Mouse (Mus musculus) cerebellum, postnatal 10 days (tissue): ENCODE measurements at regions not wholly inside any gene's neighbourhood (a gene's known extent, or its start where the extent isn't known, plus 50 kb on each side); places are given as distances from the start of the nearest gene placed in this dataset.
"Not testable (repeated sequence)": the region's sequence is repeated elsewhere in the genome, so short reads cannot be mapped to it uniquely, and the experiment has no call there.

Experiments used
- DNase-seq, 2 experiments: peaks; one replicate each; pipeline ENCODE4 v3.0.0; 2021; ENCODE audit warnings: mixed read lengths in 2 of 2

DNA sequence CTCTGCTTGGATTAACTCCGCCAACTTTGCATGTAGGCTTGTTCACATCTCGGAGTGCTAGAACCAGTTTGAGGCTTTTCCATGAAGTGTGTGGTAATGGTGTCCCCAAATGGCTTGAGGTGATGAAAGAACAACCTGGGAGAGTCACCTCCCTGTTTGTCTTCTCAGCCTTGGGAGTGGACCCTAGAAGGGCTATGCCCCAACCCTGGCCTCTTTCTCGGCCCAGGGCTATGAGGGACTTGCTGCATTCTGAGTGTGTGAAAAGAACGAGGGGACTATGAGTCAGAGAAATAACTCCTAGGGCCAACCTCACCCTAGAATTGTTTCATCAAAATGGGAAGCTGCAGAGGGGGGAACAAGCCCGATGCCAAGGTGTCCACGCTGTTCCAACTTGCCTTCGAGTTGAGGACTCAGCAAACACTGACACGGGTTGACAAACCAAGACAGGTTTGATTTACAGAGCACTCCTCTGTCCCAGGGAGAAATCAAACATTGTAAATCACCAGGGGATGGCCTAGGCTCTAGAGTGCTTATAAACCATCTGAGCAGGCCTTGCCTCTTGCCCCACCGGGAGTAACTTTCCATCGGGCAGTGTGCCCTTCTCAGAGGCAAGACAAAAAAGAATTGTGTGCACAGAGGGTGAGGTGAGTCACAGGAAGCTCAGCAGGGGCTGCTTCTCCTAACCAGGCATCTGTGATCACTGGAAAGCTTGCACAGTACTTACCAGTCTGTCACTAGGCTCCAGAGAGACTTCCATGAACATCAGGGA is 186.3 kb upstream of the Tmem45b start:
- DNase-seq, result no peak

DNA sequence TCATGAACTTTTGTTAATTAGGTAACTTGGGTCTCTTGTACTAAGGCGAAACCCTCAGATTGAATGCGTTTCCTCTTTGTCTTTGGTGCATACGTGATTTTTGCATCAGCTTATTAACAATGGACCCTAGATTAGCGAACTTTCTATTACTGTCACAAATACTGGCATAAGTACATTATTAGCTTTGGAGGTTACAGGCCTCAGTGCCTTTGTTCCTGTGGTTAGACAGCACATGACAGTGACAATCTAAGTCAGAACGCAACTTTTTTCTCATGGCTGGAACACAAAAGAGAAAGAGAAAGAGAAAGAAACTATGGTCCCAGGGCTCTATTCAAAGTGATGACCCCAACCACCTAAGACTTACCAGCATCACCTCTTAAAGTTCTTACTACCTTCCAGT is 184.8 kb upstream of the Tmem45b start:
- no peak for DNase-seq

DNA sequence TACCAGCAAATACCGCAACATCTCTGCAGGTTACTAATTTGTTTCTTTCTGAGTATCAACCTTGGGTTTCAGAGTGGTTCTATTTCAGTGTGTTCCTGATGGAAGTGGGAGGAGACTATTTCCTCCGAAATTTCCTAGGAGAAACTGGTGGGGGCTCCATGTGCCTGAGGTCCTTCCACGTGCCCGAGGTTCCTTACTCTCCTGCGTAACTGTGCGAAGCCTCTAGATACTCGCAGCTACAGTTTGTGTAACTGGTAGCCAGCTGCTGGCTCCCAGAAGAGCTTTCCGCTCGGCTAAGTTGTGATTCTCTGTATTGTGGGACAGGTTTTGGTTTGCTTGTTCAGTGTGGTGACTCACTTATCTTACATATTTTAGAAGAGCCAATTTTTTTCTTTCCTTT is 184.3 kb upstream of the Tmem45b start:
- DNase-seq, result no peak

DNA sequence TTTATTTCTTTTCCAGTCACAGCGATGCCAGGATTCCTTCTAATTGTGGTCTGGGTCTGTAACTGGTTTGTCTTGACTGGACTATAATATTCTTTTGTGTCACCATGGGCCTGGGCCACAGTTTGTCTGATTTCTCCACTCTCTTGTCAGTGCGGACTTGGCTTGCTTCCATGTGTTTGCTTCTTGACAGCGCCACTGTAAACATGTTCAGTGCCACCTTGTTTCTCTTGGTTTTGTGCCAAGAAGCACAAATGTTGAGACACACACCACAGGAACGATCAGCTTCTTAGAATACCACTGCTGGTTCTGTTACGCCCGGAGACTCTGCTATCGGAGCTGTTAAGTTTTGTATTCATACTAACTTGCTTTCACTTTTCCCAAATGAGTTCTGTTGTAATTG is 180.9 kb upstream of the Tmem45b start:
- DNase-seq, result peak; percentile 19 to 27

DNA sequence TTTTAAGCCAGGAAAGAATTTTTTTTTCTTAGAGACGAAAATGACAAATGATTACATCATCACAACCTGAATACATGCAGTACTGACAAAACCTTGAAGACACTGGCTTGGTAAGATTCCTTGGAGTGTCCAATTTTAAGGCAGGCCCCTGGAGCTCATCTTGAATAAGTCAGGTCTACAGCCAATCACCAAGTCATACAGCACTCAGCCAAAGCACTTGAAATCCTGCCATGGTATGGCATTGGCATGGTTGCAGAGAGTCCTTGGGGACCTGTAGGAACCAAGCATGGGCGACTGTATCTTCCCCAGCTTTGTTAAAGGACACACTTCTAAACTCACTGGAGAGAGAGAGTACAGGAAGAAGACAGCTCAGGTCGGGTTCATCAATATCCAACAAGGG is 179.8 kb upstream of the Tmem45b start:
- DNase-seq, result peak in 1 of 2 experiments; percentile 8

DNA sequence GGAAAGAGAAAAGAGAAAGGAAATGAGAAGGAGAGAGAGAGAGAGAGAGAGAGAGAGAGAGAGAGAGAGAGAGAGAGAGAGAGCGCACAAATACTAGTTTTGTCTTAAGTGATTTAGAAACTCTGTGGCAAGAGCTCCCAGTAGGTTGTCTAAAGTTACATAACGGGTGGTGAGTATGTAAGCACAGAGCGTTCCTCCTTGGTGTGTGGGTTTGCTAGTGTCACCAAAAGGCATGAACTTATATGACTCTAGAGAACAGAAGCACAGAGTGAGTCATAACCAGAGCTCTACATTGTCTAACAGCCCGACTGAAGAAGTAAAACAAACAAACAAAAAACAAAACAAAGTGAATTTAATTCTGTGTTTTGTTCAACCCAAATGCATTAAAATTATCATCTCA is 177.9 kb upstream of the Tmem45b start:
- DNase-seq, result no peak

DNA sequence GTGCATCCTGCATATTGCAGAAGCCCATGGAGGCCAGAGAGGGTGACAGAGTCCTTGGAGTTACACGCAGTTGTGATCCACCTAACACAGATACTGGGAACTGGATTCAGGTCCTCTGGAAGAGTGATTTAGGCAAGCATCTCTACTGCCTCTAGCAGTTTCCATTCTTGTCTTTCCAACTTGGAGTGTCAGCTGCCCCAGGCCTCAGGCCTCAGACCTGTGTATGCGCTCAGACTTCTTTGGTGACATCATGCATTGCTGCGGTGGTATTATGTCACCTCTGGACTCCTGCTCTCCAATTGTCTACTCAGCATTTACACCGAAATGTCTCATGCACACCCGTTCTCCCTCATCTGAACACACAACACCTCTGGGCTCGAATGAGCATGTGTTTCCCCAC is 164.0 kb upstream of the Tmem45b start:
- DNase-seq, result no peak

DNA sequence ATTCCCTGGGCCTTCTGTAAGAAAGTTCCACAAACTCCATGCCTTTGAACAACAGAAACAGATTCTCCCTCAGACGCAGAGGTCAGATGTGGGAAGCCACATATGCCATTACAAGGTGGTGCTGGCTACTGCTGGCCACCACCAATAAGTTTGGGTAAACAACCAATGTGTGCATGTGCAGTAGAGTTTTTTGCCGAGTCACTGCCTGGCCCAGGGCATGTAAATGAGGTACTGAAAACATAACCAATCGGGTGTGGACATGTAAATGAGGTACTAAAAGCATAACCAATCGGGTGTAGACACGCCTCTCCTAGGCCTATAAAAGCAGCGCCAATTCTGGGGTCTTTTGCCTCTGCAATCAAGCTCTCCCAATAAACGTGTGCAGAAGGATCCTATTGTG is 157.3 kb upstream of the Tmem45b start:
- DNase-seq, result not testable (repeated sequence)

DNA sequence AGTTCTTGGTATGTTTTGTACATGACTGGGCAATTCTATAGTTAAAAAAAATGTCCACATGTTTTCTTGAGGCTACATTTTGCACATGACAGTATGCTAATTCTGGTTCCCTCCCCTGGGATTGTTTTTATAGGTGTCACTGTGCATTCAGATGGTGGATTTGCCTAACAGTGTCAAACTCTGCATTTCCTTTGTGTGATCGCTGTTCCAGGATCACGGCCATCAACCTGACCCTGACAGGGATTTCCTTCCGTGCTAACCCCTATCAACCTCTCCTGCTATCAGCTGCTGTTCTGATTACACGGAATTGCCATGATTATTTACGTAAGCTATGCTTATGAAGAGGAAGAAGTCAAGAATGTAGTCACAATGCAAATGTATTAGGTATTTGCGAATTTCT is 155.1 kb upstream of the Tmem45b start:
- DNase-seq, result no peak

DNA sequence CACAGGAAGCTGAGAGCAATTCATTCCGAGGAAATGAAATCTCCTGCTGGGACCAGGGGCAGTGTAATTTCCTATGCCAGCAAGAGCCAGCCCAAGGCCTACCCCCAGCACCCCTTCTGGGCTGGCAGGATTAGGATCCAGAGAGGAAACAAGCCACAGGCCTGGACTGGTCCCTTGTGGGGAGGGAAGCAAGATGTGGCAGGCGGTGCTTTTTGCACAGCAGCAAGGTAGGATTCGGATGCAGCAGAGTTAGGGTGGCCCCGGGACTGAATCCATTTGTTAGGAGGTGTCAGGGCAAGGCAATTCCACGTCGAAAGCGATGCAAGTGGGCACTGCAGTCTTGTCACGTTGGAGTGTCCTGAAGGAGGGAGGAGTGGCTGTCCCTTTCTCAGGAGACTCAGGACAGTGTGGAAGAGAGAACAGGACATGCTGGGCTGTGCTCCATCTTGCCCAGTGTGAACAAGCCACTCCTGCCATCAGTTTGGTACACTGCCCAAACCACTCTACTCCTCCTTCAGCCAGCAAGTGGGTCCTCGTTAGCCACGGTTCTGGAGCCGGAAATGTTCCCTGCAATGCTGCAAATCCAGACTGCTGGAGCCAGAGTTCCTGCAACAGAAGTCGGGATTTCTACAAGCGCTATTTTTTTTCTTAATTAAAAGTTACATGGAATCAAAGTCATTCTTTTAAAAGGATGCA is 150.1 kb upstream of the Tmem45b start:
- DNase-seq, result peak; percentile 40 to 52

DNA sequence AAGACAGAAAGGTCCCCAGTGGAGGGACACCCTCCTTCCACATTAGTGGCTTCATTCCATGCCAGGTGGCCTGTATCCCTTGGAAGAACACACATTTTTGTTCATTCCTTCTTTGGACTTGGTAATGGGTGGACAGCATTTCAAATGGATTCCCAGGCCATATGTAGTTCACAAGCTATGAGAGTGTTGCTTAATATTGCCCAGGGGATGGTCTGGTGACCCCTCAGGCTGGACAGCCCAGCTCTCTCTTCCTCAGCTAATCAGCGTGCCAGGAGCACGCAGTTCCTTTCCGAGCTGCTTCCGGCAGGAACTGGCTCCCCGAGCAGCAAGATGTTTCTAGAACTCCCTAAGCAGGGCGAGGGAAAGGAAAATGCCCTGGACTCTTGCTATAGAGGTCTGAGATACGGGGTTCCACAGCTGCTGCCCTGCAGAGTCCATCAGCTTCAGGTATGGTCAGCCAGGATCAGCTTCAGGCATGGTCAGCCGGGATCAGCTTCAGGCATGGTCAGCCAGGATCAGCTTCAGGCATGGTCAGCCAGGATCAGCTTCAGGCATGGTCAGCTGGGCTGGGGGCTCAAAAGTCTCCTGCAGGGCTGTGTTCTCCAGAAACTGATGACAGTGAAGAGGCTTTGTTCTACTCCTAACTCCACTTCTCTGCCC is 146.9 kb upstream of the Tmem45b start:
- no peak for DNase-seq

DNA sequence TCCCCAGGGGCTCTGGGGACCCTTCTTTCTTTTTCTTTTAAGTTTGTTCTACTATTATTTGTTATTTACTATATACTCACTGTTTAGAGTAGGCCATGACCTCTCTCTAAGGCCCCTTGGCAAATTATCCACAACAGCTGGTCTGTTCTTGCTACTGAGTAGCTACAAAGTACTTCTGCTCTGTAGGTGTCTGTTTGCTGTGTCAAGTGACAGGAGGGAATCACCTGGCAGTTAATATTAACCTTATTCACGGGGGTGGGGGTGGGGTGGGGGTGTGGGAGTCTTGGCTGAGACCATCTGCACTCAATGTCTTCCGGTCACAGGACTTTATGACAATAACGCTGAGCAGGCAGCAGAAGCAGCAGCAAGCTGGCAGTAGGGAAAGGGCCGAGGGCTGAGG is 146.4 kb upstream of the Tmem45b start:
- no peak for DNase-seq

DNA sequence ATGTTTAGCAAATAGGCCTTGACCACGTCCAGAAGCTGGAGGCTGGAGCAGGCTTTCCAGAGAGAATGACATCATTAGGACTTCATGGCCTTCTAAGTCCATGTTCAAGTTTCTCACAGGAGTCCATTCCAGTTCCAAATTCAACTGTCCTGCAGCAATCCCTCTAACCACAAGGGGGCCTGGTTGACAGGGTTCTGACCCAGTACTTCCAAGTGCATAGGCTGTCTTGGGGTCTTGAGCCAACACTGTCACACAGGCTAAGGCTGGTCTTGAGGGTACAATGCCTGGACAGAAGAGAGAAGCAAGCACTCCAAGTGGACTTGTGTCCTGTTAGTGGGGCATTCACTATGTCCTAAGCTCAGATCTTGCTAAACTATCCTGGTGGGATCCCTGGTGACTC is 145.9 kb upstream of the Tmem45b start:
- DNase-seq, result peak; percentile 53

DNA sequence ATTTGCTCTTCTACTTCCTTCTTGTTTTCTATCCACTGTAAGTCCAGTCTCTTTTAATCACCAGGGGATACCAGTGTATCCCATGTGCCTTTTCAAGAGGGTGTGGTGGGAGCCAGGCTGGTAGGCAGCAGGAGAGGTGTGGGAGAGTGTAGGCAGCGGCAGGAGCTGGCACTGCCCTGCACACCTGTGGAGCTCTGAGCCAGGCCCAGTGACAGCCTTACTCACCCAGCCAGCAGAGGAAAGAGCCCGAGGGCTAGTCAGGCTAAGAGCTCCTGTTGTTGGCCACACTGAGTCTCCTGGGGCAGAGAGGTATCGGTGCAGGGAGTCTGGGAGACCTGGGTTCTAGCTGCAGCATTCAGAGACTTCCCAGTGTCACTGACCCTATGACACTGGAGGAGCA is 145.5 kb upstream of the Tmem45b start:
- DNase-seq, result no peak

DNA sequence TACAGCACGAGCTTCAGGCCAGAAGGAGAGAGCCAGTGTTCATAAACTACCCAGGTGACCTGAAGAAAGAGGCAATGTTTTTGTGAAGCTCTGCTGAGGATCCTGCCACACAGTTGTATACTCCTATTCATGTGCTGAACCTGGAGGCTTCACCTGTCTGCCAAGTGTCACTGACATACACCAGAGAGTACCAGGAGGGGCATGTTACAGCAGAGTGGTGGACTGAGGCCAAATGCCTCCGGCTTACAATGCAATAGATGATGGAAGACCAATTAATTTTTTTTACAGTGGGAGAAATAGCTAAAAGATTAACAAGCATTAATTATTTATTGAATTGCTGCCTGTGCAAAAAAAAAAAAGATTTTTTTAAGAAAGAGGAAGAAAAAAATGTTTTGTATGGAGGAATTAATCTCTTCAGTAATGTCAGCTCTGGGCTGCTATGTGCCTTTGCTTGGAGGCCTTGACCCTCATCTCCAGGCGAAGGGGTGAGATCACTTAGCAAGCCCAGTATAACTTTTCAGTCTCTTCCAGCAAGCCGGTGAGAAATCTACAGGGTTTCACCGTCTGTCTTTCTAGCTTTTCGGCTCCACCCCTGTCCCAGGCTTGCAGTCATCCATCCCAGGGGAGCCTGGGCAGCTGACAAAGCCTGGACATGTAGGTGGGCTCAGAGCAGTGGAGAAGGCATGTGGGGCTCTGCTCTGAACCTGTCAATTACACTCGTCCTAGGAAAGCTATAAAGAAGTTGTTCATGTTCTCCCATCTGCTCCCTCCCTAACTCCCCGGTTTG is 144.0 kb upstream of the Tmem45b start:
- peak; percentile 14 to 16 for DNase-seq

DNA sequence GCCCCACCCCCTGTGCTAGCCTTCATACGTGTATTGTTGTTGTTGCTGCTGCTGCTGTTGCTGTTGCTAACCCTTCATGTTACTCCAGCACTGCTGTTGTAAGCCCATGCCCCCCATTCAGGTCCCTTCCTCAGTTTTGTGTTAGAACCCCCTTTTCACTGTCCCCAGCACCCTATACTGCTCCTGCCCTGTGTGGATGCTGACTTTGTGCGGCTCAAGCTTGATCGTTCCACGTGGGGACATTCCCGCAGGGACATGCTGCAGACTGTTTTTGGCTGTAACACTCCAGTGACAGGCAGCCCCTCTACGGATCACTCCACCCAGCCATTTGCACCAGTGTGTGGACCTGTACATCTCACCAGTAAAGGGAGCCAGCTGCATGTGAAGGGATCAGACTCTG is 142.7 kb upstream of the Tmem45b start:
- no peak for DNase-seq

DNA sequence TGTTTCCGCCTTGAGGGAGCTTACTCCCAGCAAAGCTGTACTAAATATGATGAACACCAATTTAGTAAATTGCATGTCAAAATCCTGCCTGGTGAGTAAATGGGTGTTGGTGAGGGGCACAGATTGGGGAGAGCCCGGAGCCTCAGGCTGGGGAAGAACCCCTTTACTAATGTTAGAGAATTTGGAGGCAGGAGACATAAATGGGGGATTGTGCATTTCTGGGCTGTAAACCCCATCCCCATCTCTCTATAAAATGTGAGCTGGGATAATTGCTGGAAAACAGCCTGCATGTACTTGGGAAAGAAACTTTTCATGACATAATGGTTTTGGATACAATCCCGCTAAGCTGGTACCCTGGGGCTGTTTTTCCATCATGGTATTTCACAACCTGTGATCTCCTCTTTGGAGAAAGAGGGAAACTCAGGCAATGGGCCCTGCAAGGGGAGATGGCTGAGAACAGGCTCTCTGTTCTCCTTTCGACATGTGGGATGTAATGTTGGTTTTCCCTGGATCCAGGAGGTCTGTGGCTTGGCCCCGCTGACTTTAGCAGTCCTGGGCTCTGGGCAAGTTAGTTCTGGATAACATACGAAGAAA is 140.3 kb upstream of the Tmem45b start:
- no peak for DNase-seq

DNA sequence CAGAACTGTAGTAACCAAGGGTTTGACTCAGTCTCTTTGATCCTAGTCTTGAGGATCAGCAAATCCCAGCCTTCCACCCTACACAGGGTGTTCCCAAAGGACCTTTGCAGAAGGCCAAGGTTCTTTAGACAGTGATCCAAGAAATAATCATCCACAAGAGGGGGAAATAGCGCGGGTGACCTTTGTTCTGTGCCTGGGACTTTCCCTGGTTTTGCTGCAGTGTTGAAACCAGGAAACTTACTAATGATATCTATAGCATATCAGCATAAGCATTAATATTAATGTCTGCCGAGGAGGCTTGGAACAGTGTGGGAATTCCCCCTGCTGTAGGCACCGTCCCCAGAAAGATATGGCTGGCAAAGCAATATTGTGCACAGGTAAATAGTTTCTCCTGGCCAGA is 138.4 kb upstream of the Tmem45b start:
- DNase-seq, result no peak

DNA sequence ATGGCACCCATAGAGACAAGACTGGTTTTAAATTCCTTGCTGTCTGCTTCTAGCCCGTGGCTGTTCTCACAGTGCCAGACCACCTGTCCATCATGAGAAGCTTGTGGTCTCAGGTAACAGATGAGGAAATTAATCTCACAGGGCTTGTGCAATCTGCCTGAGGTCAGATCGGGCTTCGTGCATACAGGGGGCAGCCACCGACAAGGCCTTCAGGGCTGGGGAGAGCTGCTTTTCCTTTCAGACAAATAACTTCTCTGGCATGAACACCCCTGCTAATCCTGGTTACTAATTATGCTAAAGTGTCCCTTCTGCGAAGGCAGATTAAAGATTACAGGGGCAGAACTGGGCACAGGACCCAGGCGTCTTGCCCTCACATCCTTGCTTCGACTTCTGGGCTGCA is 130.8 kb upstream of the Tmem45b start:
- no peak for DNase-seq

DNA sequence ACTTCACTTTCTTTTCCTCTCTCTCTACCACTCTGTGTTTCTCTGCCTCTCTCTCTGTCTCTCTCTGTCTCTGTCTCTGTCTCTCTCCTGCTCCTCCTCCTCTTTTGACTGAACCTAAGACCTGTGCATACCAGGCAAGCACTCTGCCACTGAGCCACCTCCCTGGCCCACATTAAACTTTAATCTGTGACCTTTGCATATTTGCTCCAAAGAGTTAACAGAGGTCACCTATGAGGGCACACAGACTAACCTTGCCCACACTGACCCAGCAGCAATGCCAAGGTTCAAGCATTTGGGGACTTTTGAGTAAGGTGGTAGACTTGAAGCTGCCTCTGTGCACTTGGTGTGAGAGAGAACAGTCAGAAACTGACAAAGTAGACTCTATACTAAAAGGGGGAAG is 123.4 kb upstream of the Tmem45b start:
- no peak for DNase-seq

DNA sequence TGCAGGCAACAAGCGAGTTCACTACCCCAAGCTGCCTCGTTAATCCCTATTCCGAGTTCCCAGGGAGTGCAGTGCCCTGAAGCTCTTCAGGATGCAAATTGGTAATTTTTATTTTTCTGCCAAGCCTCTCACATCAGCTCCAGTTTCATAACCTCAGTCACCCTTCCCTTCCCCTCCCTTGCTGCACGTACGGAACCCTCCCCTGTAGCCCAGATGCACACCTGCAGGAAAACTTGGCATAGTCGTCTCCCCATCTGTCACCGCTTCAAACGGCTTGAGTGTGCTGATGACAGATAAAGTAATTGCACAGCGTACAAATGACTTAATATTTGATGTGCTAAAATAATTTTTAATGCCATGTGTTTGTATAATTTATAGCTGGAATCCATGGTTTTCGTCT is 119.7 kb upstream of the Tmem45b start:
- peak; percentile 18 to 32 for DNase-seq

DNA sequence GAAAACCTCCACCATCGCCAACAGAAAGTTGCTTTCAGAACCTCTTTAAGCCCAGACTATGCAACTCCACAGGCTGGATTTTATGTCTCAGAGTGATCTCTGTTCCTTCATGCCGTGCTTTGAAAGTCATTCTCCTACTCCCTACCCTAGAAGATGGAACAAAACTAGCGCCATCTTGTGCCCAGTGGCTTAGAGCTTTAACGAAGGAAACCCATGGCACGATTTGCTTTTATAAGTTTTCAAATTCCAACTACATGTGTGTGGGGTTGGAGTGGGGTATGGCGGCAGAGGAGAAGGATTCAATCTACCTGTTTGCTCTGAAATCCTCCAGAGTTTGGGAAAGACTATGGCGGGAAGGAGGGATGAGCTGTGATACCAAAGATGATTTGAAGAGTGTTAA is 118.7 kb upstream of the Tmem45b start:
- DNase-seq, result no peak
